Mouse (Mus musculus) C2C12 (cell line): Measurements from ENCODE around the gene Cited4. TPM values are rescaled to one million over a fixed set of nuclear protein-coding genes. Genes with fewer than 3 reads are reported as not detected.

Experiments used
- H3K27me3 ChIP-seq: one replicate; pipeline ENCODE4 v1.6.1; 2011; ENCODE audit not compliant: control insufficient read depth, insufficient read depth, insufficient read length
- H3K36me3 ChIP-seq: one replicate; pipeline ENCODE4 v1.6.1; 2011; ENCODE audit not compliant: control insufficient read depth, insufficient read depth
- H3K4me3 ChIP-seq: one replicate; pipeline ENCODE4 v1.5.1; 2011; ENCODE audit warnings: mild to moderate bottlenecking, control low read depth; ENCODE audit not compliant: poor library complexity, insufficient read depth, severe bottlenecking
- H3K79me2 ChIP-seq: one replicate; pipeline ENCODE4 v1.6.1; 2011; ENCODE audit not compliant: control insufficient read depth, insufficient read depth
- H3K79me3 ChIP-seq: one replicate; pipeline ENCODE4 v1.6.1; 2011; ENCODE audit warnings: low read depth, control low read depth
- H3ac ChIP-seq: one replicate; pipeline ENCODE3; 2011; ENCODE audit warnings: low read depth; ENCODE audit not compliant: control insufficient read depth, insufficient read length
- CEBPB ChIP-seq: IDR thresholded peaks from one replicate; pipeline ENCODE4 v1.6.1; 2011; ENCODE audit warnings: low read depth, mild to moderate bottlenecking, control low read depth, moderate library complexity
- CTCF ChIP-seq: IDR thresholded peaks from one replicate; pipeline ENCODE4 v1.5.1; 2011; ENCODE audit not compliant: control insufficient read depth, insufficient read depth, insufficient read length
- FOSL1 ChIP-seq: IDR thresholded peaks from one replicate; pipeline ENCODE4 v1.8.0; 2011; ENCODE audit warnings: mild to moderate bottlenecking, low read length; ENCODE audit not compliant: poor library complexity, insufficient read depth, severe bottlenecking
- MAX ChIP-seq: IDR thresholded peaks from one replicate; pipeline ENCODE4 v1.6.1; 2011; ENCODE audit warnings: mild to moderate bottlenecking, control low read depth
- MYOD1 ChIP-seq: IDR thresholded peaks from one replicate; pipeline ENCODE4 v1.6.1; 2011; ENCODE audit warnings: low read depth; ENCODE audit not compliant: control insufficient read depth, insufficient read length
- MYOG ChIP-seq: IDR thresholded peaks from one replicate; pipeline ENCODE4 v1.6.1; 2011; ENCODE audit not compliant: control insufficient read depth, insufficient read length; ENCODE audit errors: extremely low read depth
- USF1 ChIP-seq: IDR thresholded peaks from one replicate; pipeline ENCODE4 v1.6.1; 2011; ENCODE audit warnings: low read depth, mild to moderate bottlenecking, control low read depth, moderate library complexity
- polyA plus RNA-seq: library from polyadenylated mRNA; unstranded; fragments of >200 nt; fragmentation: generic; extraction: Trizol; gene quantifications from one replicate; pipeline ENCODE4 v1.2.1, GENCODE M21; 2012; ENCODE audit warnings: missing spikeins

Gene Cited4
- polyA plus RNA-seq, 1 experiment, result not detected

- TF ChIP-seq CTCF, result no peak
- no peak for TF ChIP-seq MAX
- no peak for TF ChIP-seq FOSL1
- TF ChIP-seq USF1, result no peak
- no peak for TF ChIP-seq MYOG
- TF ChIP-seq MYOD1, result no peak
- no peak for TF ChIP-seq CEBPB
- H3K4me3 ChIP-seq, result no peak overlapping the region
- H3K27me3 ChIP-seq, result peaks cover 19% of the 10 kb centered on the region
- no peak overlapping the region for H3ac ChIP-seq
- H3K36me3 ChIP-seq, result no peaks in the 10 kb centered on the region
- no peaks in the 10 kb centered on the region for H3K79me2 ChIP-seq
- no peaks in the 10 kb centered on the region for H3K79me3 ChIP-seq
These were observed 2.2 kb downstream of the Cited4 start for GRCm38 (mm10) chr4:120668551-120668950.

GRCm38 (mm10) chr4:120669585-120669984 is 3.2 kb downstream of the Cited4 start:
- TF ChIP-seq MYOD1, result no peak
- no peak for TF ChIP-seq USF1
- no peak for TF ChIP-seq MAX
- no peak for TF ChIP-seq MYOG
- no peak for TF ChIP-seq FOSL1
- no peak for TF ChIP-seq CEBPB
- Histone ChIP-seq H3K36me3 (no peaks in the 10 kb centered on the region), H3K79me2 (no peaks in the 10 kb centered on the region), H3K79me3 (no peaks in the 10 kb centered on the region), H3ac (no peak overlapping the region), H3K27me3 (peaks cover 19% of the 10 kb centered on the region), H3K4me3 (no peak overlapping the region)

DNA sequence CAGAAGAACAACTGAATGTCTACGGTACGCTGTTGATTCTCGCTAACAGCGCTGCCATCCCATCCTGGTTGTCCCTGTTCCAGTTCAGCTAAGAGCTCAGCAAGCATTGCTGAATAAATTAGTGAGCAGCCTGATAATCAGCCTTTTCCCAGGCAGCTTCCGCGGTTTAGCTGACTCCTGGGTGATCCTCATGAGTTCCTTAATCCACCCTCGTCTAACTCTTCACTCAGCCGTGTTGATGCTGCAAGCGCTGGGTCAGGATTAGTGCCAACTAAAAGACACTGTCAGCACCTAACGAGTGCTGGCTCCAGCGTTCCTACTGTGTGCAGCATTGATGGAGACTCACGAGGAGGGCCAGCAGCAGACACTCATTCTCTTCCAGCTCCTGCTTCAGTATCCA is 4.7 kb downstream of the Cited4 start:
- H3K79me3 ChIP-seq, result no peaks in the 10 kb centered on the region

DNA sequence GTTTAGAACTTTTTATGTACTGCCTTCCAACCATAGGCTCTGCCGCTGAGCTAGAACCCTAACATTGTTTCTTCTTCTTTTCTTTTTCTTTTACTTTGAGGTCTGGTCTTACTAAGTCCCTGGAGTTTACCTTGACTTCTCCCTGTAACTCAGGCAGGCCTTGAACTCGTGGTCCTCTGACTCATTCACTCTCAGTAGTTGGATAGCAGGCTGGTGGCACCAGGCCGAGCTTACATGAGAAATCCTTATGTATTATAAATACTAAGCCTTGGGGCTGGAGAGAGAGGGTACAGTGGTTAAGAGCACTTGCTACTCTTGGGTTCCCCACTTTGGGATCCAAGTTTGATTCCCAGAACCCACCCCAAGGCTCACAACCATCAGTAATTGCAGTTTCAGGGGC is 7.2 kb downstream of the Cited4 start:
- TF ChIP-seq CTCF, result no peak
- TF ChIP-seq MYOG, result no peak
- TF ChIP-seq MYOD1, result no peak
- no peak for TF ChIP-seq CEBPB
- H3K36me3 ChIP-seq, result no peaks in the 10 kb centered on the region
- H3K27me3 ChIP-seq, result peaks cover 9% of the 10 kb centered on the region
- no peaks in the 10 kb centered on the region for H3K79me3 ChIP-seq
- no peaks in the 10 kb centered on the region for H3K79me2 ChIP-seq
- no peak overlapping the region for H3ac ChIP-seq
- no peak overlapping the region for H3K4me3 ChIP-seq

More for the DNA sequence above, 4.7 kb downstream of the Cited4 start:
- Histone ChIP-seq H3K79me2 (no peaks in the 10 kb centered on the region), H3K4me3 (no peak overlapping the region), H3K27me3 (peaks cover 19% of the 10 kb centered on the region), H3ac (no peak overlapping the region), H3K36me3 (no peaks in the 10 kb centered on the region)
- no peak for TF ChIP-seq FOSL1
- no peak for TF ChIP-seq MAX
- no peak for TF ChIP-seq CTCF
- TF ChIP-seq MYOG, result no peak
- TF ChIP-seq MYOD1, result no peak
- TF ChIP-seq USF1, result no peak

GRCm38 (mm10) chr4:120674775-120675451 is 8.5 kb downstream of the Cited4 start:
- Histone ChIP-seq H3K4me3 (no peak overlapping the region), H3K79me3 (no peaks in the 10 kb centered on the region), H3K27me3 (peaks cover 7% of the 10 kb centered on the region), H3ac (no peak overlapping the region), H3K79me2 (no peaks in the 10 kb centered on the region), H3K36me3 (no peaks in the 10 kb centered on the region)
- TF ChIP-seq MYOD1, result no peak
- no peak for TF ChIP-seq MYOG
- TF ChIP-seq CTCF, result no peak
- TF ChIP-seq CEBPB, result no peak
- TF ChIP-seq MAX, result no peak
- no peak for TF ChIP-seq USF1
- no peak for TF ChIP-seq FOSL1

GRCm38 (mm10) chr4:120675640-120676039 is 9.3 kb downstream of the Cited4 start:
- no peaks in the 10 kb centered on the region for H3K79me2 ChIP-seq
- H3K4me3 ChIP-seq, result no peak overlapping the region
- H3K36me3 ChIP-seq, result no peaks in the 10 kb centered on the region
- no peaks in the 10 kb centered on the region for H3K79me3 ChIP-seq
- H3K27me3 ChIP-seq, result peaks cover 7% of the 10 kb centered on the region
- TF ChIP-seq CEBPB (no peak), MYOG (no peak), CTCF (no peak), FOSL1 (no peak), USF1 (no peak), MAX (no peak), MYOD1 (no peak)
- H3ac ChIP-seq, result no peak overlapping the region
